Mouse (Mus musculus) heart, postnatal 0 days (tissue): ENCODE results near the gene Lilrb4a.

Experiments used
- CTCF ChIP-seq: IDR thresholded peaks from 2 replicates; pipeline ENCODE4 v1.5.1; 2016; ENCODE audit warnings: antibody characterized with exemption, control low read depth, low read depth
- EP300 ChIP-seq: IDR thresholded peaks from 2 replicates; pipeline ENCODE4 v1.6.1; 2016; ENCODE audit warnings: antibody characterized with exemption, low read depth

- TF ChIP-seq CTCF (no peak), EP300 (no peak)
Measured at GRCm38 (mm10) chr10:51454365-51454764, 36.4 kb upstream of the Lilrb4a start.
